Mouse (Mus musculus) right cerebral cortex, postnatal 14 days (tissue): ENCODE measurements around the gene Gadl1.
A peak's percentile ranks its signal among the peaks of the same experiment; 100 is the strongest.

ENCODE experiments used
- DNase-seq: peaks from one replicate; pipeline ENCODE4 v3.0.0; 2022

Gene Gadl1

DNA sequence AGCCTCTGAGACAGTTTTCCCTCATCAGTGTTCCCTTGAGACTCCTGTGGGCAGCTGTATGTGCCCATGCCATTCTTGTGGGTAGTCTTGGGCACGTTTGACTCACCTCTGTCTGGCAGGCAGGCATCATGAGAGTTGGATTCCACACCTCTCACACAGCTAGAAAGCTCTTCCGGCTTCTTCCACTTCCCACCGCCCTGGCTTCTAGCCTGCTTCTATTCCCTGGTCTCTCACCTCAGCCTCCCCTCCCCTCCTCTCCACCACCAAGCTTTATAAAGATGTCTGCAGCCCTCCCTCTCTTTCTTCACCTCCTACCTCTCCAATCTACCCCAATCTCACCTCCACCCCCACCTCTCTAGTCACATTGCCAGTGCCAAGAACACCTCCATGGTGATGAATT is 30.2 kb downstream of the Gadl1 start:
- no peak for DNase-seq

DNA sequence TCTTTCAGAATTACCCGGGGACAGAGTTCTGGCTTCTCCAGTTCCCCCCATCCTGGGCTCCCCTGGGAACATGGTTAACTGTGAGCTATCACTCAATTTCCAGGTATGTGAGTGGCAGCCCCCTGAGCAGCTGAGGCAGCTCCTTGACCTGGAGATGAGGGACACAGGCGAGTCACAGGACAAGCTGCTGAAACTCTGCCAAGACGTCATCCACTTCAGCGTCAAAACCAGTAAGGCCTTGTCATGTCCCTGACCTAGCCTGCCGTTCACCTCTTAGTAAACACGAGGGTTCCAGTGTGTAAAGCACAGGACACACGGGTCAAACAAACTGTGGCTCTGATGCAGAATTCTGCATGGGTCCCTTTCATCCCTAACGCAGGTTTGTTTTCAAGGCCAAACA is 31.9 kb downstream of the Gadl1 start:
- no peak for DNase-seq

- no peak for DNase-seq
Measured at GRCm38 (mm10) chr9:115942486-115942885, 33.2 kb downstream of the Gadl1 start.

- peak; percentile 35 for DNase-seq
Measured at GRCm38 (mm10) chr9:115942989-115943388, 33.7 kb downstream of the Gadl1 start.

DNA sequence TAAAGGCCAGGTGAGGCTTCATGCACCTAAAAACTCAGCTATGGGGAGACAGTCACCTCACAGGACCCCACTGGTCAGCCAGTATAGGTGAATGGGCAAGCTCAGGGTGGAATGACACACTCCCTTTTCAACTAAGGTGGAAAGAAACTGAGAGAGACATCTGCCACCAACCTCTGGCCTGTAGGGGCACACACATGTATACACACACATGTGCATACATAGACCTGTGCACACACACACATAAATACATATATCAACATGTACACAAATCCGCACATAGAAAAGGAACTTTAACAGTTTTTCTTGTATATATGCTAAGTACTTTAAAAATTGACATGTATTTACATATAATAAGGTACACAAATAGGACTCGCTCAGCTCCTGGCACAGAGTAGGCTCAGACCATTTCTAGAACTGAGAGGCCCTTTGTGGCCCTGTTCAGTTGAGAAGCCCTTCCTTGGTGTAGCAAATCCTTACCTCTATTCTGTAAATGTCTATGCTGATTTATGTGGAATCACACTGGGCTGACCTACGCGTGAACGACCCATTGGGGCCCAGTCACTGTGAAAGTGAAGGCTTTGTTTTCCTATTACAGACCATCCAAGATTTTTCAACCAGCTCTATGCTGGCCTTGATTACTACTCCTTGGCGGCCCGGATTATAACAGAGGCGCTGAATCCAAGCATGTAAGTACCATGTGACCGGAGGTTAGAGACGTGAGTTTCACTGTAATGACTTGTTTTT is 34.5 kb downstream of the Gadl1 start:
- no peak for DNase-seq

- no peak for DNase-seq
Measured at GRCm38 (mm10) chr9:115965056-115965455, 55.8 kb downstream of the Gadl1 start.

- no peak for DNase-seq
Measured at GRCm38 (mm10) chr9:115966116-115966515, 56.9 kb downstream of the Gadl1 start.

DNA sequence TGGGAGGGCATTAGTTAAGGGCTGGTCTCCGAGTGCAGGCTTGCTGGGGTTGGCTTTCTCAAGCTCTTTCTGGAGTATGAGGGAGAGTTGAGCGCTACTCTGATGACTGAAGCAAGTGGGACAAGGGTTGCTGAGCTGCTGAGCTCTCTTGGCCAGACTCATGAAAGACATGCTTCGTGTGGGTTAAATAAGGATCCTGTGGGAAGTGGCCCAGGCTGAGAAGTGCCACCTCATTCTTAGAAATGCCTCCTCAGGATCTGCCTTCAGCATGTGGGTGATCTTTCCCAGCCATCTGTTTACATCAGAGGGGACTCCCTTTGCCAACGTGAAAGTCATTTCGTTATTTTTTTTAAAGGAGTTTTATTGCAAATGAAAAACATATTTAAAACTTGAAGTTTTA is 57.5 kb downstream of the Gadl1 start:
- no peak for DNase-seq

GRCm38 (mm10) chr9:115967638-115968037 is 58.4 kb downstream of the Gadl1 start:
- DNase-seq = no peak

- no peak for DNase-seq
Measured at GRCm38 (mm10) chr9:115976901-115977300, 67.6 kb downstream of the Gadl1 start.

DNA sequence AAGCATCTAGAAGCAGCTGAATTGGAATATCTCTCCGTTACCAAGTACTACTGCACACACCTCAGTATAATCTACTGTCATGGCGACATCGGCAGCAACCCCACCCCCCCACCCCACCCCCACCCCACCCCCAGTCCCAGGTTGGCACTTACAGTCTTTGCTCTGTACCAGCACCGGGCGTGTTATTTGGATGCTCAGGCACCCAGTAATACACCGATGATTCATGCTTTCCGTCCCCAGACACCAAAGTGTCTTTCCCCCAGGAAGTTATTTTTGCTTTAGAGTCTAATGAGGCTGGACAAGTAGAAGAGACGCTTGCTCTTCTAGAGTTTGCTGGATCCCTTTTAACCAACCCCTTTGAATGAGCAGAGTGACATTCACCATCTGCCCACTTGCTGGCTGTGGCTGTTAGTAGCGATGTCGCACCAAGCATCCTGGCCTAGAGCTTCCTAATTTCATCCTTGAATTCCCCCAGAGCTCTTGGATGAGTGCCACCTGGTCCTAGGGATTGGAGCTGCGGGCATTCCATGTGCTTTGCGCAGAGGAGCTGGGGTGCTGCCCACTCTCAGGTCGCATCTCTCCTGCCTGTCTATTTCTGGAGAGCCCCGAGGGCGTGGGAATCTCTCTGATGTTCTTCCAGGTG is 68.5 kb downstream of the Gadl1 start:
- DNase-seq = peak; percentile 45

GRCm38 (mm10) chr9:115978478-115978877 is 69.2 kb downstream of the Gadl1 start:
- no peak for DNase-seq

DNA sequence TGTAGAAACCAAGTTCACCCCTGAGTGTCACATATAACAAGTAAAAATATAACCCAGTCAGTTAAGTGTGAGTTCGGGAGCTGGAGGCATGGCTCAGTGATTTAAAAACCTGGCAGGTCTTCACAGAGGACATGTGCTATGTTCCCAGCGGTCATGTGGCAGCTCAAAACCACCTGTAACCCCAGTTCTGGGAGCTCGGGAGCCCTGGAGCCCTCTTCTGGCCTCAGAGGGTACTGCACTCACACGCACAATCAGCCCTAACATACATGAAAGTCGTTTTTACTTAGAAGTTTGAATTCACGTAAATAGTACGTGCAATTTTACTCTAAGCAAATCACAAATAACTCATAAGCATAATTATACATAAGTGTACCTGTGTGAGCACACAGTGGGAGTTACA is 81.4 kb downstream of the Gadl1 start:
- DNase-seq = no peak

DNA sequence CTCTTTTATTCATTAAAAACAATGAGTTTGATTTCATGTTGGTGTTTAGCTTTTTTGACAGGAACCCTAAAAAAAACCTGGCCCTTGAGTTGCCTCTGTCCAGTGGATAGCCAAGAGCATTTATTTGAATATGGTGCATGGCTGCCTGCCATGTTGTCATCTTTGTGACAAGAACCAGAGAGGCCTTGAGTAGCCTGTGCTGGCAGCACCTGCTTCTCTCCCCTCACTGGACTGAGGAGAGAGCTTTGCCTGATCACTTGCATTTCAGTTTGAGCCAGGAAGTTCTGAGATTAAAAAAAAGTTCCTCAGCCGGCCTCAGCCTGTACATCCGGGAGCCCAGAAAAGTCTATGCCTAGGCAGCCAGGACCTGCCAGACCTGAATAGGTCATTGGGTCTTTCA is 85.5 kb downstream of the Gadl1 start:
- DNase-seq = no peak

DNA sequence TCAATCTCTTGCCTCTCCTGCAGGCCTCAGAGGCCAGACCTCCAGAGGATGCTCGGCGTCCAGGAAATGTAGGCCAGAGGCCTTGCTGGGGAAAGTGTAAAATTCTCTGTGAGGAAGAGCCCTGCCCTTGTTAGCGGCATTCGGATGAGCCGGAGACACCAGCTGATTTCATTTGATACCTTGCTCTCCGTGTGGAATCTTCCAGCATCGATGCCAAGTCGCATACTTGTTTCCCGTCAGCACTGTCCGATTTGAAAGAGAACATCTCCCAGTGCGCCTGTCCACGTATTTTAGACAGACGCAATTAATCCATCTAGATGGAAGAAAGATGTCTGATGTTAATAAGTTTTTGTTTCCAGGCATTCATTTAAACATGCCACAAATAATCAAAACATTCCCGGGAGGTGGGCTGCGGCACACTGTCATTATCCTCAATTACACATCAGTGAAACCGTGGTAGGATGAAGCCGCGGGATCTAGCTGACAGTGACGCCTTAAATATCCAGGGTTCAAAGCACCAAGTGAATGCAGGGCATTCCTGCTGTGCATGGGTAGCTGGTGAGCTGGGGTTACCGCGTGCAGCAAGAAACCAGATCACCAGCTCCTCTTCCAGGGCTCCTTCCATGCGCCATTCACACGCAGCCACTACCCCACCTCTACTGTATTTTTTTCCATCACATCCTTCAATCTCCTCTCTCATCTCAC is 86.8 kb downstream of the Gadl1 start:
- no peak for DNase-seq

DNA sequence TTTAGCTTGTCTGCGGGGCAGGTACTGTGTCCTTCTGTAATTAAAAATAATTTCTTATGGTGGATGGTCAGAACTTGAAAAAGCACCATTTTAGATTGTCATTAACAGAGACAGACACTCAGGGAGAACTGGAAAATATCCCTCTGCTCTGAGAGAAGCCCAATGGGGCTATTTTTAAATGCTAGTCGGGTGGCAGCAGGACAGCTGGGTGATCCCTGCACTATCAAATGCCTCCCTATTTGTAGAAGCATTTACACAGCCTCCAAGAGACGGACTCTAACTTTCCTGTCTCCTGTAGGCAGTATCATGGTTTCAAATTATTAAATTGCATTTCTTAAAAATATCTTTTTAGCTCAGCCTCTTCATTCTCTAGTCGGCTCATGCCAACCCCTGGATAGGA is 89.1 kb downstream of the Gadl1 start:
- no peak for DNase-seq

DNA sequence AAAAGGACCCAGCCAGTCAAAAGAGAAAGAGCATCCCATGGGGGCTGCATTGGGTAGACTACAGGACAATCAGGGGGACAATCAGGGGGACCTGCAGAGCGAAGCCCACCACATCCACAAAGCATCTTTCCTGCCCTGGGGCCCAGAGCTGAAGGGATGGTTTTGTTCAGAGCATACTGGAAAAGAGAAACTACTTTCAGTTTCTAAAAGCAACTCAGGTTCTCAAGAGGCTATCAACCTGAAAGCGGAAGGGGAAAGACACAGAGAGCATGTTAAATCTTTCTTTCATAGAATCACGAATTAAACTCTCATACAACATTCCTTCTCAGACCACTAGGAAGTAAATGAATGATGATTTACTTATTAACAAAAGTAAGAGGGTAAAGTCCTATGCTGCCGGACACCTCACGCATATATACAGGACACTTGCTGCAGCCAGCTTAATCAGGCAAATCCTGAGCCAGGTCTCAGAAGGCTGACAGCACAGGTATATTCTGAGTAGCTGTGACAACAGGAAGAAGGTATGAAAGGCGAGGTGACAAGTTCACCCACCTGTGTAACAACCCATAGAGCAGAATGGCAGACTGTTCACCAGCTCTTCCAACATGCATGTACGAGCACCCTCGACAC is 90.2 kb downstream of the Gadl1 start:
- no peak for DNase-seq

GRCm38 (mm10) chr9:116013911-116014310 is 104.7 kb downstream of the Gadl1 start:
- DNase-seq = no peak

- DNase-seq = no peak
Measured at GRCm38 (mm10) chr9:116016221-116016620, 107.0 kb downstream of the Gadl1 start.

DNA sequence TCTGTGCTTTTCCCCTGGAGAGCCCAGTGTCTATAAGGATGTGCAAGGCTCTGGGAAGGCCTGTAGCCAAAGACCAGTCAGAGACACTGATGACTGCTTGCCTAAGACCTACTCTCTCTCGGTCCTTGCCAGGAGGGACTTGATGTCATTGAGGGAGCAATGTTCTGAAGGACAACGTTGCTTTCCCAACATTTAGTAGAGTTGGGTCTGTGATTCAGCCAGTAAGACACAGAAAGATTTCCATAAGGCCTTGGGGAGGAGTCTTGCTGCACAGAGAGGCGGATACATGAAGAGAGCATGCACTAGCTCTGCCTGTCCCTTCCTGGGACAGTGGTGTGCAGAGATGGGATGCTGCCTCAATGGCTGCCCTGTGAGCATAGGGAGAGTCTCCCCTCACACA is 107.8 kb downstream of the Gadl1 start:
- DNase-seq = no peak

DNA sequence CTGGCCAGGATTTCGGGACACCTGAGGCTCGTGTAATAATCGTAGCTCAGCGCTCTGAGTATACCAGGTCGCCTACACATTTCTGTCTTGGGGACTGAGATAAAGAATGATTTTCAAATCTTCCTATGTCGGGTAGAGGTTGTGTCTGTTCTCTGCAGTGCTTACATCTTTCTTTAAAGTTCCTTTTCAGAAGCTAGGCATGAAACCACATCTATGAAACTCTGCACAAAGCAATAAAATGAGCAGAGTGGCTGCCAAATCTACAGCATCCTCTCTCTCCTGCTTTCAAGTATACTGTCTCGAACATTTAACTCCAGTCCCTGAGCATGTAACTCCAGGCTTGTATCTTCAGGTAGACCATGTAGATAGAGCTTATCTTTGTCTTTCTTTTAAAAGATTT is 109.3 kb downstream of the Gadl1 start:
- DNase-seq = no peak

GRCm38 (mm10) chr9:116025371-116025770 is 116.1 kb downstream of the Gadl1 start:
- DNase-seq = no peak

GRCm38 (mm10) chr9:116029076-116029475 is 119.8 kb downstream of the Gadl1 start:
- no peak for DNase-seq

GRCm38 (mm10) chr9:116032711-116033110 is 123.5 kb downstream of the Gadl1 start:
- DNase-seq = no peak
